In genomic region chr2:6484179-6484578, GRCm38 (mm10) we compare ENCODE assay signal across 13 mouse cellular contexts.
DNase-seq lines count a peak whose midpoint lies in the region; ATAC-seq lines count a peak whose summit lies in the region.
"Had no signal": no experiment of that assay in that cellular context is flagged by ENCODE, and none has a peak within 500 bp of the region (broad histone marks: within the 10 kb centered on the region; RNA-seq: fewer than 3 reads in every experiment).

No protein-coding gene starts in this region.

- DNase-seq in gastrocnemius, postnatal 25 days: peak; percentile 24
- DNase-seq in gastrocnemius, adult 18-20 months (ENCODE audit: low spot score): no peak
- DNase-seq in lung, postnatal 10 days: no peak
- no peak for DNase-seq in limb, embryonic 10.5 days (ENCODE audit: low spot score)
- no peak for DNase-seq in cerebellum, postnatal 36 days
- DNase-seq in MN1 (ENCODE audit: low spot score): no peak
- DNase-seq: cerebellum, adult 8-10 months; kidney, postnatal 10 days; thymus, postnatal 25 days had no signal

- H3K27me3 ChIP-seq in lung, embryonic 16.5 days (ENCODE audit: control insufficient read depth, insufficient read depth, low read depth, low read length): no peaks in the 10 kb centered on the region
- no peaks in the 10 kb centered on the region for H3K27me3 ChIP-seq in embryonic facial prominence, embryonic 12.5 days
- no peaks in the 10 kb centered on the region for H3K27me3 ChIP-seq in limb, embryonic 10.5 days (ENCODE audit: low read depth, poor library complexity, severe bottlenecking)
- H3K27me3 ChIP-seq: limb, embryonic 15.5 days had no signal

- H3K4me3 ChIP-seq in lung, embryonic 16.5 days (ENCODE audit: low read length): no peak overlapping the region
- no peak overlapping the region for H3K4me3 ChIP-seq in embryonic facial prominence, embryonic 12.5 days
- no peak overlapping the region for H3K4me3 ChIP-seq in limb, embryonic 10.5 days
- H3K4me3 ChIP-seq: limb, embryonic 15.5 days had no signal

- H3K36me3 ChIP-seq in lung, embryonic 16.5 days (ENCODE audit: control insufficient read depth, insufficient read depth, low read length): no peaks in the 10 kb centered on the region
- no peaks in the 10 kb centered on the region for H3K36me3 ChIP-seq in embryonic facial prominence, embryonic 12.5 days
- no peaks in the 10 kb centered on the region for H3K36me3 ChIP-seq in limb, embryonic 10.5 days
- H3K36me3 ChIP-seq: limb, embryonic 15.5 days had no signal

- ATAC-seq in lung, embryonic 16.5 days (ENCODE audit: low read depth): peak; percentile 1; the same call in 1 of the 2 replicates
- no peak for ATAC-seq in embryonic facial prominence, embryonic 12.5 days (ENCODE audit: insufficient number of reproducible peaks, insufficient read depth, low FRiP score, low TSS enrichment)
- ATAC-seq: activated CD4-positive, CD25-positive, alpha-beta regulatory T cell, adult 4 months had no signal

- H3K27ac ChIP-seq in lung, embryonic 16.5 days (ENCODE audit: low read length): peak overlapping the region; percentile 41; the same call in 1 of the 2 replicates
- H3K27ac ChIP-seq in embryonic facial prominence, embryonic 12.5 days: peak overlapping the region; percentile 58; the same call in 1 of the 2 replicates
- H3K27ac ChIP-seq in limb, embryonic 10.5 days: peak overlapping the region; percentile 42; the same call in 1 of the 2 replicates

- peaks cover 27% of the 10 kb centered on the region for H3K4me1 ChIP-seq in lung, embryonic 16.5 days (replicated peaks; ENCODE audit: control insufficient read depth, insufficient read depth, low read length)
- H3K4me1 ChIP-seq in embryonic facial prominence, embryonic 12.5 days: peaks cover 21% of the 10 kb centered on the region
- H3K4me1 ChIP-seq in limb, embryonic 10.5 days: peaks cover 23% of the 10 kb centered on the region

- H3K9me3 ChIP-seq in lung, embryonic 16.5 days (ENCODE audit: control insufficient read depth, low read length): no peaks in the 10 kb centered on the region
- H3K9me3 ChIP-seq in embryonic facial prominence, embryonic 12.5 days: no peaks in the 10 kb centered on the region
- no peaks in the 10 kb centered on the region for H3K9me3 ChIP-seq in limb, embryonic 10.5 days (replicated peaks)
- H3K9me3 ChIP-seq: limb, embryonic 15.5 days had no signal

- 63% methylated on average over 3 of the region's 3 CpGs for WGBS in lung, embryonic 16.5 days
- WGBS in embryonic facial prominence, embryonic 12.5 days: 79% methylated on average over 3 of the region's 3 CpGs
- WGBS in limb, embryonic 10.5 days: 87% methylated on average over 3 of the region's 3 CpGs

- no peak overlapping the region for H3K4me2 ChIP-seq in lung, embryonic 16.5 days (ENCODE audit: low read depth, low read length)
- no peak overlapping the region for H3K4me2 ChIP-seq in embryonic facial prominence, embryonic 12.5 days (replicated peaks)
- H3K4me2 ChIP-seq: limb, embryonic 15.5 days had no signal

- no peak overlapping the region for H3K9ac ChIP-seq in lung, embryonic 16.5 days (ENCODE audit: low read length)
- H3K9ac ChIP-seq in embryonic facial prominence, embryonic 12.5 days: no peak overlapping the region
- H3K9ac ChIP-seq: limb, embryonic 15.5 days had no signal
